Mouse (Mus musculus): Measurements from ENCODE around the gene Pheta1. TPM values are rescaled to one million over a fixed set of nuclear protein-coding genes. Genes with fewer than 3 reads are reported as not detected.

Gene Pheta1
- total RNA-seq, 2 experiments from 2014 or later = 8.8 to 11.1 TPM

GRCm38 (mm10) chr5:121890925-121891324, 42.1 kb downstream of the Pheta1 start:
- no peak for DNase-seq

GRCm38 (mm10) chr5:121892281-121892680, 43.5 kb downstream of the Pheta1 start:
- peak; percentile 51 to 58 for DNase-seq

GRCm38 (mm10) chr5:121893581-121893980, 44.8 kb downstream of the Pheta1 start:
- no peak for DNase-seq

GRCm38 (mm10) chr5:121894647-121895046, 45.9 kb downstream of the Pheta1 start:
- DNase-seq = no peak

GRCm38 (mm10) chr5:121895117-121895756, 46.5 kb downstream of the Pheta1 start:
- no peak for DNase-seq

- DNase-seq = no peak
Measured at GRCm38 (mm10) chr5:121902809-121903745, 54.3 kb downstream of the Pheta1 start.

Small RNAs within 50 kb of the gene (microRNA-seq; reads per million reads assigned to microRNA genes)
- gene Mir7031 = 3.3 to 5.3 reads per million in 2 experiments

Other genes starting within 250 kb of the Pheta1 start
- gene Acad12, start 230.0 kb upstream of the Pheta1 start, total RNA-seq (2021) = 1 to 10 TPM; 6.8 to 7.8 TPM
- gene Acad10, start 188.5 kb upstream of the Pheta1 start, total RNA-seq (2021) = 1 to 10 TPM; 3.7 to 4.1 TPM
- 10 to 100 TPM; 63.6 to 65.5 TPM for gene Brap, start 188.4 kb upstream of the Pheta1 start, total RNA-seq (2021)
- gene Atxn2, start 137.6 kb upstream of the Pheta1 start, total RNA-seq (2021) = 100 to 1,000 TPM; 184 to 240 TPM
- 10 to 100 TPM; 21.6 to 22.1 TPM for gene Sh2b3, start 11.3 kb upstream of the Pheta1 start, total RNA-seq (2021)
- 10 to 100 TPM; 32.7 to 33.8 TPM for gene Cux2, start 201.1 kb downstream of the Pheta1 start, total RNA-seq (2021)

Data from layer of hippocampus, postnatal 36 days (tissue).